Mouse (Mus musculus) heart, embryonic 12.5 days (tissue): ENCODE results near the gene Hck. TPM values are rescaled to one million over a fixed set of nuclear protein-coding genes. Genes with fewer than 3 reads are reported as not detected.

Experiments
- polyA plus RNA-seq: library from polyadenylated mRNA; unstranded; fragments of >200 nt; fragmentation: Nextera tagmentation; extraction: Ambion mirVana; gene quantifications from 2 replicates; pipeline ENCODE4 v1.2.1, GENCODE M21; 2016

Hck gene
- polyA plus RNA-seq, 1 experiment from 2014 or later, result 1.3 TPM

Other genes starting within 250 kb of the Hck start
- gene Mylk2, start 197.1 kb upstream of the Hck start, polyA plus RNA-seq, result 0.05 and 0.12 TPM in 2 replicates
- gene Foxs1, start 175.3 kb upstream of the Hck start, polyA plus RNA-seq, result 0.86 and 1.1 TPM in 2 replicates
- gene Dusp15, start 156.8 kb upstream of the Hck start, polyA plus RNA-seq, result 0.10 TPM in 1 of 2 replicates, not detected in the other
- 0.24 and 0.38 TPM in 2 replicates for gene Ttll9, start 146.0 kb upstream of the Hck start, polyA plus RNA-seq
- gene Pdrg1, start 93.0 kb upstream of the Hck start, polyA plus RNA-seq, result 94.3 and 96.7 TPM in 2 replicates
- not detected in 2 replicates for gene Xkr7, start 76.6 kb upstream of the Hck start, polyA plus RNA-seq
- 7.9 and 8.7 TPM in 2 replicates for gene Ccm2l, start 42.5 kb upstream of the Hck start, polyA plus RNA-seq
- gene Tm9sf4, start 52.8 kb downstream of the Hck start, polyA plus RNA-seq, result 75.4 and 81.8 TPM in 2 replicates
- 7.0 TPM in 2 replicates for gene Tspyl3, start 117.0 kb downstream of the Hck start, polyA plus RNA-seq
- gene Plagl2, start 133.0 kb downstream of the Hck start, polyA plus RNA-seq, result 20.2 and 22.1 TPM in 2 replicates
- gene Pofut1, start 133.1 kb downstream of the Hck start, polyA plus RNA-seq, result 3.7 and 4.5 TPM in 2 replicates
- gene Kif3b, start 182.9 kb downstream of the Hck start, polyA plus RNA-seq, result 5.0 and 5.5 TPM in 2 replicates
- gene Asxl1, start 237.4 kb downstream of the Hck start, polyA plus RNA-seq, result 14.4 TPM in 2 replicates